Mouse (Mus musculus) brain, embryonic 14.5 days (tissue): ENCODE measurements at regions not wholly inside any gene's neighbourhood (a gene's known extent, or its start where the extent isn't known, plus 50 kb on each side); places are given as distances from the start of the nearest gene placed in this dataset.

Source experiments
- CTCF ChIP-seq: fragments of 200-500 bp; IDR thresholded peaks from 2 replicates; pipeline ENCODE4 v1.5.1; 2012; ENCODE audit warnings: inconsistent platforms, mild to moderate bottlenecking, moderate library complexity, borderline replicate concordance; ENCODE audit not compliant: insufficient read depth, insufficient read length; ENCODE audit errors: extremely low read depth
- POLR2A ChIP-seq: fragments of 200-500 bp; IDR thresholded peaks from 2 replicates; pipeline ENCODE4 v1.6.1; 2012; ENCODE audit warnings: mild to moderate bottlenecking, inconsistent platforms, borderline replicate concordance; ENCODE audit not compliant: poor library complexity, insufficient read depth, insufficient read length, severe bottlenecking; ENCODE audit errors: extremely low read depth

DNA sequence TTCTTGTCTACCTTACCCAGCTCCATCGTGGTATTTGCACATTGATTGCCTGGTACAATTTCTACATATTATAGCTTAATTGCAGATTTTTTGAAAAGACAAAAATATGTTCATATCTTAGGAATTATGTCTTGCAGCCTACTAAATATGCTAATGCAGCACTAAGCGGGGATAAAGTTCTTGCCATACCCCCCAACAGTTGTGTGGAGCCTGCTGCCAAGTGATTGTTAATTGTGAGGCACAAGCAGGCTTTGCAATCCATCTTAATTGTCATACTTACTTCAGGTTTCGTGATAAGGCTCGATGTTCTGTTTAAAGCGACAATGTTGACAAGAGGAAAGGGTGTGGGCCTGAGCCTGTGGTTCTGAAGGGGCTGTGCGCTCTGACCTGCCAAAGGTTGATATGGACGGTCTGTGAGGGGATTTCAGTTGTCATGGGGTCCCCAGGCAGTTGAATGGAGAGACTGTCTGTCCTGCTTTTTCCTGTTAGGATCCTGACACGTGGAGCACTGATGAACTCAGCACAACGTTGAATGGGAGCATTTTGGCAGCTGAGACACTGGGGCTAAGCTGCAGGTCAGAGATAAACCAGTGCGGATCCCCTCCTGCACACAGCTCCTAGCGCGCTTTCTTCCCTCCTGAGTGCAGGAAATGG is 54.5 kb upstream of the Zeb2 start:
- TF ChIP-seq CTCF (no peak), POLR2A (no peak)
